Mouse (Mus musculus) layer of hippocampus, adult 8-10 months (tissue): ENCODE measurements around the gene Ncam2. TPM values are rescaled to one million over a fixed set of nuclear protein-coding genes. Genes with fewer than 3 reads are reported as not detected.
A peak's percentile ranks its signal among the peaks of the same experiment; 100 is the strongest.

Experiments used
- DNase-seq, 2 experiments: peaks; one replicate each; pipeline ENCODE4 v3.0.0; 2022; ENCODE audit warnings: low spot score in 2 of 2
- total RNA-seq, 4 experiments: library from RNA; stranded (reverse); gene quantifications; 2 replicates each; pipeline ENCODE4 v1.2.4; 2022

The Ncam2 gene
- total RNA-seq, 4 experiments from 2014 or later, result 50.6 to 54.3 (median 52.7) TPM

DNA sequence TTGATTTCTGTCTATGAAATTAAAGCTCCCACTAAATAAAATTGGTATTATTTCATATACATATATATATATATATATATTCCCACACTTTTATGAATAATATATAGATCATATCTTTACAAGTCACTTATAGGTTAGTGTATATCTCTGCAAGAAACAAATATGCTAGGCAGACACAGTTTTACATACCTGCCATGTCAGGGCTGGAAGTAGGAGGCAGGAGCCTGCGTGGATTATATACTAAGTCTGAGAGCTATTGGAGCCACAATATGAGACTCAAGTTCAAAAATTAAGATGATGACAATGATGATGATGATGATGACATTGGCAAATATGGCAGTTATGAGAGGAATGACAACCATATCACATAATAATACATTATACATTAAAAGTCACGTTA, 85.4 kb downstream of the Ncam2 start:
- DNase-seq, result no peak

DNA sequence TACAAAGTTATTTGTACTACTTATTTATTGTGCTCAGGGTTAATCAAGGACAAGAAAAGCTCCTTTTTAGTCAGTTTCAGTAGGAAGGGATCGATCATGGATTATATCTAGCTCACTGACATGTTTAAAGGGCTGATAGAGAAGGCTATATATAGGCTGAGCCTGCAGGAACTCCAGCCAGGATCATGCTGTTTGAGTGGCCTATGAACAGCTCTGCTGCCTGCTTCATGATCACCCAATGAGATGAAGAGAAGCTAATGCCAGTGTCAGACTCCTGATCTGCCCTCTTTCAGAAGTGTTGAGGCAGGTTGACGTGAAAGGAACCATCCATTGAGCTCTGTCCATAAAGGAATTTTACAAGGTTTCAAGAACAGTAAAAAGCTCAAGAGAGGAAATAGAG, 103.3 kb downstream of the Ncam2 start:
- no peak for DNase-seq

- DNase-seq, result no peak
Measured at GRCm38 (mm10) chr16:81309215-81309614, 108.7 kb downstream of the Ncam2 start.

- no peak for DNase-seq
Measured at GRCm38 (mm10) chr16:81319037-81319436, 118.5 kb downstream of the Ncam2 start.

DNA sequence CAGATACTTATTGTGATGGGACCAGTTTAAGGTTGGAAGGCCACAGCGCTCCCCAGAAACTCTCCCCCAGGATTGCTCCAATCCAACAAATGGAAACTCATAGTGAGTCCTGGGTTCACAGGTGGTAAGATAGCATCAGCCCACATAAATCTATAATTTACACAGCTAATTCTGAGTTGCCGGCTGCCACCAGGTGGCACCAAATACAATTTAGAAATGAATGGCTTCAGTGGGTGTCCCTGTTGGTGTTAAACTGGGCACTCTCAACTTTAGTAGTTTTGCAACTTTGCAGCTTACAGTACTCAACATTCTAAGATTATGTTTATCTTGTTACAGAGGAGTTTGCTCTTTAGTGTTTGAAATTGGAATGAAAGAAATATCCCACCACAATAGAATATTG, 130.0 kb downstream of the Ncam2 start:
- DNase-seq, result peak in 1 of 2 experiments; percentile 60

- DNase-seq, result no peak
Measured at GRCm38 (mm10) chr16:81365901-81366300, 165.4 kb downstream of the Ncam2 start.

DNA sequence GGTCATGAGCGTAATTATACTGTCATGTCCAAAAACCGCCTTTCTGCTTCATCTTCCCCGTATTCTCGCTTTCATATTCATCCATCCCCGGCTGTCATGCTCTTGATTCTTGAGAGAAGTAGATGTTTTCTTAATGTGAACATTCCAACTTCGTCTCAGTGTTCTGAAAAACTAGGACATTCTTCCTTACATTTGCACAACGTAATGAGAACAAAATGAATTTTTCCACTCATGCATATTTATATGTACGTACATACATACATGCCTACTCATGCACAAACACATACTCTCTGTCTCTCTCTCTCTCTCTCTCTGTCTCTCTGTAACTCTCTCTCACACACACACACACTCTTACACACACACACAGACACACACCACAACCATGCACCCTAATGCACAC, 173.7 kb downstream of the Ncam2 start:
- DNase-seq, result no peak

DNA sequence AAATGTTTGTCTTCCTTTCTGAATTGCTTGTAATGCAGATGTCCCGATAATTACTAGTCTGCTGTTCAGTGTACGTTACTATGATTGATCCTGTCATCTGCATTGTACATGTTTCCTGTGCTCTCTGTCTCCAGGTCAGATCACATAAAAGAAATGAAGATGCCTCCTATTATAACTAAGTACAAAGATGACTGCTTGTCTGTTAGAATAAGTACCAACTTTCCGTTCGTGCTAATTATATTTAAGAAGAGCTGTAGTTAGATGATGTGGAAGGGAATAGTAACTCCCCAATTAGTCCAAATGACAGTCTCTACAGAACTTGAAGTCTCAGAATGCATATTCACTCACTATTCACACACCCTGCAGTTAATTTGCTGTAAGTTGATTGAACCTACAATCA, 179.9 kb downstream of the Ncam2 start:
- DNase-seq, result no peak

- no peak for DNase-seq
Measured at GRCm38 (mm10) chr16:81388646-81389045, 188.1 kb downstream of the Ncam2 start.

- DNase-seq, result no peak
Measured at GRCm38 (mm10) chr16:81434559-81434958, 234.1 kb downstream of the Ncam2 start.

DNA sequence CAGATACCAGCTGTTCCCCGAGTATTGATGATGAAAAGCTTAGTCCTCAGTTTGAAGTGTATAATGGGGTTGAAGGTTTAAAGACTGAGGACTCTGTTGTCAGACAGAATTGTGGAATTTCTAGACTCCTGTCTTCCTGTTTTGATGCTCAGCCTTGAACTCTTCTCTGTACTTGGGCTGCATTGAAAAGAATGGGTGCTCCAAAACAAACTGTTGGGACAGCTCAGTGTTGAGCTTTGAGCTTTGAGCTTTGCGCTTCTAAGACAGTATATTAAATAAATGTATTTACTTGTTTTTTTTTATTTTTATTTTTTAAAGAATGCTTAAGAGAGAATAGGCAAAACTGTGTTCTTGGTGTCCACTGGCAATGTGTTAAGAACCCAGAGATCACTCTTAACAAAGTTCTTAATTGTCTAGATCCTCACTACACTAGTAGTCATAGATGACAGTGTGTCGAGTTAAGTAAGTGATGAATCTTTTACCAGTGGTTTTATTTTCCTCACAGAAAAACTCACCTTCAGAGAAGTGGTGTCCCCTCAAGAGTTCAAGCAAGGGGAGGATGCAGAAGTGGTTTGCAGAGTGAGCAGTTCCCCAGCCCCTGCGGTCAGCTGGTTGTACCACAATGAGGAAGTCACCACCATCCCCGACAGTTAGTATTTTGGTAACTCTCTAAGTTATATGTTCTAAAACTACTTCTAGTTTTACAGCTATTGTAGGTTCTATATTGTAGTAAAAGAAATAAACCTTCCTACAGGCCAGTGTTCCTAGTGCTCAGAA, 236.8 kb downstream of the Ncam2 start:
- DNase-seq, result no peak

- DNase-seq, result no peak
Measured at GRCm38 (mm10) chr16:81437868-81438249, 237.4 kb downstream of the Ncam2 start.

DNA sequence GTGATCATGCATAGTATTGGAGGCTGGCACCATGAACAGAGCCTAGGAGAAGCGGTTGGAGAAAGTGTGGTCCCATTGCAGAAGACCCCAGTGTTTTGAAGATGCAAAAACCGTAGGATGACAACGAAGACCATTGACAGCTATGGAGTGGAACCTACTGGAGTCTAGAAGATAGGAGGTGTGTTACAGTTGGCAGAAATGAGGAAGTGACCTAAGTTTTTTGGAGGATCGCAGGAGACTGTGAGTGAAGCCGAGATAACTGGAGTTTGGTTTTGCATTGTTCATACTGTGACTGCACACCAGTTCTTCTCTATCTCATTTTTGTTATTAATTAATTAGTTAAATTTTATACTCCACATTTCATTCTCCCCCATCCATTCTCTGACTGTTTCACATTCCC, 250.4 kb downstream of the Ncam2 start:
- DNase-seq, result no peak

- no peak for DNase-seq
Measured at GRCm38 (mm10) chr16:81452988-81453387, 252.5 kb downstream of the Ncam2 start.

GRCm38 (mm10) chr16:81454472-81454871, 254.0 kb downstream of the Ncam2 start:
- no peak for DNase-seq

DNA sequence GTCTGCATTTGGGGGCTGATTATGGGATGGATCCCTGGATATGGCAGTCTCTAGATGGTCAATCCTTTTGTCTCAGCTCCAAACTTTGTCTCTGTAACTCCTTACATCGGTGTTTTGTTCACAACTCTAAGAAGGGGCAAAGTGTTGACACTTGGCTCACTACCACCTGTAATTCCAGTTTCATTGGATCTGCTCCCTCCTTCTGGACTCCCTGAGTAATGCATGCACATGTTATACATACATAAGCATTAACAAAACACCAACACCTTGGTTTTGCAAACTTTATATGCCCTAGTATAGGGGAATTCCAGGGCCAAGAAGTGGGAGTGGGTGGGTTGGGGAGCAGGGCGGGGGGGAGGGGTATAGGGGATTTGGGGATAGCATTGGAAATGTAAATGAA, 262.2 kb downstream of the Ncam2 start:
- peak in 1 of 2 experiments; percentile 6 for DNase-seq

- no peak for DNase-seq
Measured at GRCm38 (mm10) chr16:81472925-81473324, 272.4 kb downstream of the Ncam2 start.

DNA sequence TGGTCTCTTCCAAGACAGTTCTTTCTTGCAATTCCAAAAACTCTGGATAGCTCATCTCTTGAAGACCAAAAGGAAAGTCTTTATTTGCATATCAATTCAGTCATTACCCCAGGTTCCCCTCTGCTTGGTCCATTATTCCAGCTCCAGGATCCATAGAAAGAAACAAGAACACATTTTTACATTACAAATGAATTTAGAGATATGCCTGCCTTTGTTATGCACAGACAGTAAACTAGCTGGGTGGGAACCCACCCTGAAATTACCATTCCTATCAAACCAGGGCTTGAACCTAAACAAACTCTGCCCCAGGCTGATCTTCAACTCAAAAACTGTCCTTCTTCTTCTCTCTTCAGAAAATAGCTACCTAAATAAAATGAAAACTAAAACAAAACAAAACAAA, 280.6 kb downstream of the Ncam2 start:
- no peak for DNase-seq

DNA sequence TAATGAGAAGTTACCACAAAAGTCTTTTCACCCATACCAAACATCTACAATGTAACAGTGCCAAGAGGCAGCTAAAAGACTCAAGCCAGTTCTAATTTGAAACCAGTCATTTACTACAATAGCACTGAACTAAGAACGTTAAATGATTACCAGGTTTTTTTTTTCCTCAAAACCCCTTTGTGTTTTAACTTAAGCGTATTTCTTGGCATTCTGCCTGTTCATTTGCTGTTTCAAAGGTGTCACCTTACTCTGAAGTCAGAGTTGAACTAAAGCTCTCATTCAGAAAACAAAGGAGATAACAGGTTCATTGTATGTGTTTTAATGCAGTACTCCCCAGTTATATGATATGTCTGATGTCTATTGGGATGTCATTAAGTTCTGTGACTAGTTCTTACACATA, 295.6 kb downstream of the Ncam2 start:
- DNase-seq, result no peak

- DNase-seq, result no peak
Measured at GRCm38 (mm10) chr16:81502578-81502977, 302.1 kb downstream of the Ncam2 start.

DNA sequence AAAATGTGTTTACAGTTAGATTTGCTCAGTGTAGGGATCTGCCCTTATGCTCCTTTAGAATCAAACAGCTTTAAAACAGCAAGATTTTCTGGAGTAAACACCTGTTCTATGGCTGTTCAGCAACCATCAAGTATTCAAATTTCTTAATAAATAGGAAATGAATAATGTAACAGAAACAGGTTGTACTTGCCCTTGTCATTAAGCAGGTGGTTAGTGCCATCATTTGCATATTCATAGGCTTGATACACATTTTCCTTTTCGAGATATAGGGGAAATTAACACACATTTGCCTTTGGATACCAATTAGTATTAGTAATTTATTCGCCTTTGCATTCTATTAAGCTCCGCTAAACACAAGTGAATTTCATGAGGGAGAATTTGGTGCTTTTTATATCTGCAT, 335.7 kb downstream of the Ncam2 start:
- no peak for DNase-seq

GRCm38 (mm10) chr16:81587565-81588107, 387.1 kb downstream of the Ncam2 start:
- DNase-seq, result no peak

GRCm38 (mm10) chr16:81623276-81623675, 422.8 kb downstream of the Ncam2 start:
- no peak for DNase-seq
